Mouse (Mus musculus) midbrain, postnatal 0 days (tissue): ENCODE data around the gene Pik3r1. TPM values are rescaled to one million over a fixed set of nuclear protein-coding genes. Genes with fewer than 3 reads are reported as not detected.
A peak's percentile ranks its signal among the peaks of the same experiment; 100 is the strongest.

Source experiments
- ATAC-seq: fragments of 200-750 bp; cut with Nextera tagmentation; 2 replicates; pipeline ENCODE4 v1.8.0; 2017; ENCODE audit warnings: moderate number of reproducible peaks, mild to moderate bottlenecking, moderate TSS enrichment, moderate library complexity; ENCODE audit not compliant: low FRiP score
- DNase-seq: peaks from one replicate; pipeline ENCODE4 v3.0.0-alpha.2; 2015; ENCODE audit warnings: low spot score
- H3K27ac ChIP-seq: fragments of 300-500 bp; sonication (generic); 2 replicates; pipeline ENCODE4 v1.5.1; 2014; ENCODE audit warnings: low read depth, mild to moderate bottlenecking, low read length, mixed read lengths
- H3K27me3 ChIP-seq: fragments of 300-500 bp; sonication (generic); 2 replicates; pipeline ENCODE4 v1.6.1; 2014; ENCODE audit warnings: low read length, control low read depth, mixed read lengths; ENCODE audit not compliant: insufficient read depth
- H3K36me3 ChIP-seq: fragments of 300-500 bp; sonication (generic); 2 replicates; pipeline ENCODE4 v1.6.1; 2014; ENCODE audit warnings: low read length, control low read depth, mixed read lengths; ENCODE audit not compliant: insufficient read depth
- H3K4me1 ChIP-seq: fragments of 300-500 bp; sonication (generic); 2 replicates; pipeline ENCODE4 v1.6.1; 2014; ENCODE audit warnings: mild to moderate bottlenecking, control low read depth, antibody characterized with exemption, low read length, mixed read lengths; ENCODE audit not compliant: insufficient read depth
- H3K4me2 ChIP-seq: fragments of 300-500 bp; sonication (generic); 2 replicates; pipeline ENCODE4 v1.6.1; 2014; ENCODE audit warnings: low read depth, mild to moderate bottlenecking, low read length, mixed read lengths; ENCODE audit not compliant: poor library complexity, severe bottlenecking
- H3K4me3 ChIP-seq: fragments of 300-500 bp; sonication (generic); 2 replicates; pipeline ENCODE4 v1.5.1; 2014; ENCODE audit warnings: low read depth, mild to moderate bottlenecking, low read length, moderate library complexity
- H3K9ac ChIP-seq: fragments of 300-500 bp; sonication (generic); replicated peaks from 2 replicates; pipeline ENCODE4 v1.6.1; 2014; ENCODE audit warnings: mild to moderate bottlenecking, low read length, moderate library complexity, mixed read lengths; ENCODE audit not compliant: poor library complexity, severe bottlenecking
- H3K9me3 ChIP-seq: fragments of 300-500 bp; sonication (generic); 2 replicates; pipeline ENCODE4 v1.6.1; 2016; ENCODE audit warnings: low read length, control low read depth
- CTCF ChIP-seq: IDR thresholded peaks from 2 replicates; pipeline ENCODE4 v1.5.1; 2016; ENCODE audit warnings: antibody characterized with exemption, mild to moderate bottlenecking
- WGBS: fragments of 180-500 bp; shearing (Covaris S2); extraction: QIAGEN DNeasy Blood & Tissue Kit; methylation state at CpG from one replicate; pipeline ENCODE4 v1.1.7; 2014; 5-methylcytosine and 5-hydroxymethylcytosine counted together
- polyA plus RNA-seq: library from polyadenylated mRNA; unstranded; fragments of >200 nt; fragmentation: Nextera tagmentation; extraction: Ambion mirVana; gene quantifications from 2 replicates; pipeline ENCODE4 v1.2.1, GENCODE M21; 2015
- total RNA-seq: library from RNA; depleted of rRNA; stranded (reverse); fragments of >200 nt; gene quantifications from 2 replicates; pipeline ENCODE4 v1.2.3, GENCODE M21; 2014

Pik3r1 gene
- total and polyA plus RNA-seq, 2 experiments from 2014 or later: 54.4 to 99.2 TPM

GRCm38 (mm10) chr13:101765976-101766375 is 2.0 kb downstream of the Pik3r1 start:
- no peaks in the 10 kb centered on the region for H3K27me3 ChIP-seq
- TF ChIP-seq CTCF: no peak
- DNase-seq (no peak), ATAC-seq (no peak)
- H3K4me1 ChIP-seq: peaks cover 26% of the 10 kb centered on the region; the same call in 1 of the 2 replicates
- H3K9ac ChIP-seq: no peak overlapping the region
- H3K4me3 ChIP-seq: peak overlapping the region; percentile 74
- H3K27ac ChIP-seq: no peak overlapping the region
- no peaks in the 10 kb centered on the region for H3K9me3 ChIP-seq
- 15% methylated on average over 3 of the region's 3 CpGs for WGBS
- H3K36me3 ChIP-seq: no peaks in the 10 kb centered on the region
- H3K4me2 ChIP-seq: peak overlapping the region; percentile 81

DNA sequence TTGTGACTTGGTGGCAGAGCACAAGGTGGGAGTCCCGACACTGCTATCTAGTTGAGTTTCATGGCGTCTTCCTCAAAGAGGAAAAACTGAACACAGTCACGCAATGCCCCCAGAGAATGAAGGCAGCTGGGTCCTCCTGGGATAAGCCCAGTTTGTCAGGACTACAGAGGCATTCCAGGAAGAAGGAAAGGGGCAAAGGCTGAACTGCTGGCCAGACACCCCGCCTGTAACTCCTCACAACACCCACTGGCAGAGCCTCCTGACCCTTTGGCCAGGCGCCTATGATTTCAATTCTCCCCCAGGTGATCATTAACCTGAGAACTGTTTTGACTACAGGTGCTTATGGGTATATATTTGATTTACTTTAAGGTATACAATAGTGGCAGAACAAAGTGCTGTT is 3.9 kb downstream of the Pik3r1 start:
- 66% methylated on average over 5 of the region's 5 CpGs for WGBS
- ATAC-seq: no peak
- peak overlapping the region; percentile 81 for H3K4me2 ChIP-seq
- no peaks in the 10 kb centered on the region for H3K9me3 ChIP-seq
- no peak overlapping the region for H3K9ac ChIP-seq
- peak overlapping the region; percentile 13; the same call in 1 of the 2 replicates for H3K4me3 ChIP-seq
- H3K36me3 ChIP-seq: no peaks in the 10 kb centered on the region
- TF ChIP-seq CTCF: no peak
- peaks cover 28% of the 10 kb centered on the region; the same call in 1 of the 2 replicates for H3K4me1 ChIP-seq
- no peak overlapping the region for H3K27ac ChIP-seq
- no peak for DNase-seq
- H3K27me3 ChIP-seq: no peaks in the 10 kb centered on the region

DNA sequence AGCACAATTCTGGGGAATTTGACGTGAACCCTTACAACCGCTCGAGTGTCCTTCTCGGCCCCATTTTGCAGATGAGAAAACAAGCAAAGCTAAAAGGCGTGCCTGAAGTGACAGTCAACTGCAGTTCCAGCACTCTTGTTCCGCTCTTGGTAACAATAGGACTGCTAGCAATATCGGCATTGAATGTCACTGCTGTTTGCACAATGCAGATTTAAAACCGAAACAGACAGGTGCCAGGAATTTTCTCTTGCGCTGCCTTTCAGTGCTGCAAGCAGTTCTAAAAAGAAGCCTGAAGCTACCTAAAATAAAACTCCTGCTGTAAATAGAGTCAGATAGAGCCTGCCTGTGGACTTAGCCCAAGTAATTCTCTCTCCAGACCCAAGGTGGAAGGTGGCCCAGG is 4.3 kb downstream of the Pik3r1 start:
- TF ChIP-seq CTCF: no peak
- H3K9ac ChIP-seq: no peak overlapping the region
- no peaks in the 10 kb centered on the region for H3K36me3 ChIP-seq
- DNase-seq: no peak
- H3K27ac ChIP-seq: no peak overlapping the region
- no peaks in the 10 kb centered on the region for H3K9me3 ChIP-seq
- H3K4me1 ChIP-seq: peaks cover 28% of the 10 kb centered on the region; the same call in 1 of the 2 replicates
- WGBS: 69% methylated on average over 9 of the region's 9 CpGs
- no peaks in the 10 kb centered on the region for H3K27me3 ChIP-seq
- peak overlapping the region; percentile 13; the same call in 1 of the 2 replicates for H3K4me3 ChIP-seq
- ATAC-seq: no peak
- peak overlapping the region; percentile 81 for H3K4me2 ChIP-seq

- WGBS: 81% methylated on average over 5 of the region's 5 CpGs
- peaks cover 28% of the 10 kb centered on the region; the same call in 1 of the 2 replicates for H3K4me1 ChIP-seq
- TF ChIP-seq CTCF: peak; percentile 37
- H3K27me3 ChIP-seq: no peaks in the 10 kb centered on the region
- no peaks in the 10 kb centered on the region for H3K9me3 ChIP-seq
- H3K27ac ChIP-seq: no peak overlapping the region
- H3K36me3 ChIP-seq: no peaks in the 10 kb centered on the region
- ATAC-seq (no peak), DNase-seq (no peak)
- H3K4me2 ChIP-seq: peak overlapping the region; percentile 81; the same call in 1 of the 2 replicates
- no peak overlapping the region for H3K9ac ChIP-seq
- H3K4me3 ChIP-seq: no peak overlapping the region
Observed at GRCm38 (mm10) chr13:101763149-101763548, 4.9 kb downstream of the Pik3r1 start.

DNA sequence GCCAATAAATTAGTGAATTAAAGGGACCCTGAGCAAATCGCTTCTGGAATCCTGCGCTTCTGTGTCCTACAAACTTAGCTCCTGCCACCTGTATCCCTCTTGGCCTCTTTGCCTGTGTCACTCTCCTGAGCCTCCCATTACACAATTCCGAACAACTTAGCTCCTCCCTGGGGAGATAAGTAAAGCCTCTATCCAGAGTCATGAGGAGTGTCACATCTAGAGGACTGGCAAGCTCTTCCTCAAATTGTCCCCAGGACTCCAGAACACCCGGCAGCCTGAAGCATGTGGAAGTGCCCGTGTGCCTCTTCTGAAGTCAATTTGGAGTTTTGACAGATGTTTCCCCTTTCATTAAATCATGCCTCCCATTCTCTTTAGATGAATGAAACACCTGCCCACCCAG is 6.4 kb downstream of the Pik3r1 start:
- WGBS: 69% methylated on average over 5 of the region's 5 CpGs
- Histone ChIP-seq H3K4me1 (peaks cover 28% of the 10 kb centered on the region; the same call in 1 of the 2 replicates), H3K36me3 (peaks cover 8% of the 10 kb centered on the region), H3K9me3 (no peaks in the 10 kb centered on the region), H3K4me3 (no peak overlapping the region), H3K27ac (no peak overlapping the region), H3K9ac (no peak overlapping the region), H3K4me2 (no peak overlapping the region), H3K27me3 (no peaks in the 10 kb centered on the region)
- no peak for DNase-seq
- ATAC-seq: no peak
- TF ChIP-seq CTCF: no peak

GRCm38 (mm10) chr13:101760953-101761352 is 7.1 kb downstream of the Pik3r1 start:
- WGBS: 79% methylated on average over 3 of the region's 3 CpGs
- no peak for TF ChIP-seq CTCF
- Histone ChIP-seq H3K27ac (no peak overlapping the region), H3K4me3 (no peak overlapping the region), H3K9ac (no peak overlapping the region), H3K9me3 (no peaks in the 10 kb centered on the region), H3K36me3 (peaks cover 11% of the 10 kb centered on the region), H3K27me3 (no peaks in the 10 kb centered on the region), H3K4me2 (peak overlapping the region; percentile 4; the same call in 1 of the 2 replicates), H3K4me1 (peaks cover 25% of the 10 kb centered on the region; the same call in 1 of the 2 replicates)
- ATAC-seq (no peak), DNase-seq (no peak)
